Mouse (Mus musculus): ENCODE results near the gene Stat2.

GRCm38 (mm10) chr10:128282886-128283450 is 12.6 kb downstream of the Stat2 start:
- TF ChIP-seq USF1 (IDR thresholded peaks at IDR 0.05; ENCODE audit: low read depth) (no peak), TCF12 (IDR thresholded peaks at IDR 0.05; ENCODE audit: insufficient read depth, poor library complexity, severe bottlenecking) (no peak), POLR2A (IDR thresholded peaks at IDR 0.05; ENCODE audit: insufficient read length, low read depth) (no peak), POLR2AphosphoS2 (IDR thresholded peaks at IDR 0.05; ENCODE audit: insufficient read length, low read depth) (no peak), MAX (IDR thresholded peaks at IDR 0.05; ENCODE audit: low read depth) (no peak), MYOD1 (IDR thresholded peaks at IDR 0.05; ENCODE audit: control insufficient read depth in 1 of 3, insufficient read length in 2 of 3, low read depth in 2 of 3) (no peak), MYOG (IDR thresholded peaks at IDR 0.05; ENCODE audit: control insufficient read depth in 1 of 3, insufficient read depth in 1 of 3, insufficient read length in 2 of 3, low read depth in 2 of 3) (no peak)

Data from myocyte (in vitro differentiated cells).